Mouse (Mus musculus): ENCODE measurements around the gene Mettl1.

Gene Mettl1

GRCm38 (mm10) chr10:127003334-127003733 lies 37.9 kb upstream of the Mettl1 start:
- peaks cover 18% of the 10 kb centered on the region for H3K36me3 ChIP-seq (ENCODE audit: insufficient read depth, low read length)
- H3K27me3 ChIP-seq (ENCODE audit: insufficient read depth, low read length): peaks cover 30% of the 10 kb centered on the region
- H3K4me3 ChIP-seq (replicated peaks; ENCODE audit: low read length): no peak overlapping the region
- TF ChIP-seq NANOG (IDR thresholded peaks at IDR 0.05; ENCODE audit: borderline replicate concordance, low read length) (no peak), CTCF (conservative IDR thresholded peaks at IDR 0.05; ENCODE audit: low read length) (no peak), POU5F1 (IDR thresholded peaks at IDR 0.05; ENCODE audit: borderline replicate concordance, low read length) (no peak)
- no peaks in the 10 kb centered on the region for H3K9me3 ChIP-seq (ENCODE audit: low read length)
- peaks cover 35% of the 10 kb centered on the region for H3K4me1 ChIP-seq (replicated peaks; ENCODE audit: low read depth, low read length)

- Histone ChIP-seq H3K9me3 (ENCODE audit: low read length) (no peaks in the 10 kb centered on the region), H3K4me3 (replicated peaks; ENCODE audit: low read length) (no peak overlapping the region), H3K27me3 (ENCODE audit: insufficient read depth, low read length) (peaks cover 35% of the 10 kb centered on the region), H3K4me1 (replicated peaks; ENCODE audit: low read depth, low read length) (peaks cover 32% of the 10 kb centered on the region), H3K36me3 (ENCODE audit: insufficient read depth, low read length) (peaks cover 14% of the 10 kb centered on the region)
- no peak for TF ChIP-seq POU5F1 (IDR thresholded peaks at IDR 0.05; ENCODE audit: borderline replicate concordance, low read length)
These were observed 37.4 kb upstream of the Mettl1 start for GRCm38 (mm10) chr10:127003806-127004205.

- no peaks in the 10 kb centered on the region for H3K9me3 ChIP-seq (ENCODE audit: low read length)
- peaks cover 4% of the 10 kb centered on the region; the same call in 1 of the 2 replicates for H3K36me3 ChIP-seq (ENCODE audit: insufficient read depth, low read length)
- H3K27me3 ChIP-seq (ENCODE audit: insufficient read depth, low read length): peaks cover 16% of the 10 kb centered on the region
- TF ChIP-seq POU5F1 (IDR thresholded peaks at IDR 0.05; ENCODE audit: borderline replicate concordance, low read length) (no peak), CTCF (conservative IDR thresholded peaks at IDR 0.05; ENCODE audit: low read length) (peak; percentile 21)
- peaks cover 27% of the 10 kb centered on the region for H3K4me1 ChIP-seq (replicated peaks; ENCODE audit: low read depth, low read length)
- H3K4me3 ChIP-seq (replicated peaks; ENCODE audit: low read length): no peak overlapping the region
These were observed 24.7 kb upstream of the Mettl1 start for GRCm38 (mm10) chr10:127016488-127016887.

GRCm38 (mm10) chr10:127017071-127017470 lies 24.1 kb upstream of the Mettl1 start:
- TF ChIP-seq NANOG (IDR thresholded peaks at IDR 0.05; ENCODE audit: borderline replicate concordance, low read length): no peak
- TF ChIP-seq CTCF (conservative IDR thresholded peaks at IDR 0.05; ENCODE audit: low read length): no peak
- TF ChIP-seq POU5F1 (IDR thresholded peaks at IDR 0.05; ENCODE audit: borderline replicate concordance, low read length): no peak
- Histone ChIP-seq H3K4me3 (replicated peaks; ENCODE audit: low read length) (no peak overlapping the region), H3K4me1 (replicated peaks; ENCODE audit: low read depth, low read length) (peaks cover 28% of the 10 kb centered on the region), H3K9me3 (ENCODE audit: low read length) (no peaks in the 10 kb centered on the region), H3K36me3 (ENCODE audit: insufficient read depth, low read length) (peaks cover 9% of the 10 kb centered on the region; the same call in 1 of the 2 replicates), H3K27me3 (ENCODE audit: insufficient read depth, low read length) (peaks cover 10% of the 10 kb centered on the region; the same call in 1 of the 2 replicates)

- H3K9me3 ChIP-seq (ENCODE audit: low read length): no peaks in the 10 kb centered on the region
- peaks cover 9% of the 10 kb centered on the region; the same call in 1 of the 2 replicates for H3K27me3 ChIP-seq (ENCODE audit: insufficient read depth, low read length)
- H3K36me3 ChIP-seq (ENCODE audit: insufficient read depth, low read length): peaks cover 21% of the 10 kb centered on the region
- H3K4me3 ChIP-seq (replicated peaks; ENCODE audit: low read length): no peak overlapping the region
- H3K4me1 ChIP-seq (replicated peaks; ENCODE audit: low read depth, low read length): peaks cover 39% of the 10 kb centered on the region
- TF ChIP-seq CTCF (conservative IDR thresholded peaks at IDR 0.05; ENCODE audit: low read length): no peak
- TF ChIP-seq NANOG (IDR thresholded peaks at IDR 0.05; ENCODE audit: borderline replicate concordance, low read length): no peak
- TF ChIP-seq POU5F1 (IDR thresholded peaks at IDR 0.05; ENCODE audit: borderline replicate concordance, low read length): no peak
These were observed 22.8 kb upstream of the Mettl1 start for GRCm38 (mm10) chr10:127018422-127018821.

GRCm38 (mm10) chr10:127030336-127031296 lies 10.6 kb upstream of the Mettl1 start, which contains the start of gene Tsfm:
Gene Tsfm (minus strand): TSS chr10:127030840.
- Histone ChIP-seq H3K36me3 (ENCODE audit: insufficient read depth, low read length) (peaks cover 40% of the 10 kb centered on the region), H3K4me3 (replicated peaks; ENCODE audit: low read length) (peak within 1 kb of the TSS; percentile 98), H3K9me3 (ENCODE audit: low read length) (no peaks in the 10 kb centered on the region), H3K27me3 (ENCODE audit: insufficient read depth, low read length) (no peaks in the 10 kb centered on the region), H3K4me1 (replicated peaks; ENCODE audit: low read depth, low read length) (peaks cover 42% of the 10 kb centered on the region)
- peak; percentile 58 for TF ChIP-seq CTCF (conservative IDR thresholded peaks at IDR 0.05; ENCODE audit: low read length)
- no peak for TF ChIP-seq POU5F1 (IDR thresholded peaks at IDR 0.05; ENCODE audit: borderline replicate concordance, low read length)

GRCm38 (mm10) chr10:127033301-127033741 lies 7.9 kb upstream of the Mettl1 start:
- Histone ChIP-seq H3K4me3 (replicated peaks; ENCODE audit: low read length) (peak overlapping the region; percentile 61), H3K4me1 (replicated peaks; ENCODE audit: low read depth, low read length) (peaks cover 65% of the 10 kb centered on the region), H3K27me3 (ENCODE audit: insufficient read depth, low read length) (0 out of 2 replicates have a peak, but pooled peaks cover 3% of the 10 kb centered on the region), H3K9me3 (ENCODE audit: low read length) (no peaks in the 10 kb centered on the region), H3K36me3 (ENCODE audit: insufficient read depth, low read length) (peaks cover 17% of the 10 kb centered on the region)
- TF ChIP-seq POU5F1 (IDR thresholded peaks at IDR 0.05; ENCODE audit: borderline replicate concordance, low read length) (no peak), CTCF (conservative IDR thresholded peaks at IDR 0.05; ENCODE audit: low read length) (no peak), NANOG (IDR thresholded peaks at IDR 0.05; ENCODE audit: borderline replicate concordance, low read length) (no peak)

- no peak overlapping the region for H3K4me3 ChIP-seq (replicated peaks; ENCODE audit: low read length)
- 0 out of 2 replicates have a peak, but pooled peaks cover 4% of the 10 kb centered on the region for H3K27me3 ChIP-seq (ENCODE audit: insufficient read depth, low read length)
- no peak for TF ChIP-seq POU5F1 (IDR thresholded peaks at IDR 0.05; ENCODE audit: borderline replicate concordance, low read length)
- TF ChIP-seq NANOG (IDR thresholded peaks at IDR 0.05; ENCODE audit: borderline replicate concordance, low read length): no peak
- TF ChIP-seq CTCF (conservative IDR thresholded peaks at IDR 0.05; ENCODE audit: low read length): no peak
These were observed 4.9 kb upstream of the Mettl1 start for GRCm38 (mm10) chr10:127036273-127036672.

More at GRCm38 (mm10) chr10:127036273-127036672, 4.9 kb upstream of the Mettl1 start:
- Histone ChIP-seq H3K9me3 (ENCODE audit: low read length) (no peaks in the 10 kb centered on the region), H3K4me1 (replicated peaks; ENCODE audit: low read depth, low read length) (peaks cover 72% of the 10 kb centered on the region), H3K36me3 (ENCODE audit: insufficient read depth, low read length) (peaks cover 5% of the 10 kb centered on the region; the same call in 1 of the 2 replicates)

Measured in E14TG2a.4 (cell line).